Mouse (Mus musculus): Measurements from ENCODE around the gene Wbp2.
"Not testable (repeated sequence)": the region's sequence is repeated elsewhere in the genome, so short reads cannot be mapped to it uniquely, and the experiment has no call there.

Wbp2 gene

GRCm38 (mm10) chr11:116109441-116110081, 22.8 kb upstream of the Wbp2 start:
- DNase-seq (ENCODE audit: low read depth, low spot score), result no peak

GRCm38 (mm10) chr11:116108464-116109137, 21.8 kb upstream of the Wbp2 start:
- DNase-seq (ENCODE audit: low read depth, low spot score), result no peak

GRCm38 (mm10) chr11:116107777-116108285, 21.0 kb upstream of the Wbp2 start:
- DNase-seq (ENCODE audit: low read depth, low spot score), result no peak

- DNase-seq (ENCODE audit: low read depth, low spot score), result no peak
Measured at GRCm38 (mm10) chr11:116106963-116107776, 20.4 kb upstream of the Wbp2 start.

- no peak for DNase-seq (ENCODE audit: low read depth, low spot score)
Measured at GRCm38 (mm10) chr11:116106154-116106962, 19.6 kb upstream of the Wbp2 start.

GRCm38 (mm10) chr11:116105065-116105464, 18.3 kb upstream of the Wbp2 start:
- no peak for DNase-seq (ENCODE audit: low read depth, low spot score)

GRCm38 (mm10) chr11:116104006-116104646, 17.3 kb upstream of the Wbp2 start:
- DNase-seq (ENCODE audit: low read depth, low spot score), result no peak

GRCm38 (mm10) chr11:116103572-116103971, 16.8 kb upstream of the Wbp2 start:
- DNase-seq (ENCODE audit: low read depth, low spot score), result no peak

- DNase-seq (ENCODE audit: low read depth, low spot score), result no peak
Measured at GRCm38 (mm10) chr11:116102472-116102871, 15.7 kb upstream of the Wbp2 start.

- DNase-seq (ENCODE audit: low read depth, low spot score), result no peak
Measured at GRCm38 (mm10) chr11:116101931-116102381, 15.2 kb upstream of the Wbp2 start.

- DNase-seq (ENCODE audit: low read depth, low spot score), result no peak
Measured at GRCm38 (mm10) chr11:116100839-116101238, 14.0 kb upstream of the Wbp2 start.

GRCm38 (mm10) chr11:116100385-116100784, 13.6 kb upstream of the Wbp2 start:
- DNase-seq (ENCODE audit: low read depth, low spot score), result no peak

GRCm38 (mm10) chr11:116099462-116099861, 12.7 kb upstream of the Wbp2 start:
- DNase-seq (ENCODE audit: low read depth, low spot score), result no peak

- DNase-seq (ENCODE audit: low read depth, low spot score), result no peak
Measured at GRCm38 (mm10) chr11:116098711-116099460, 12.1 kb upstream of the Wbp2 start.

GRCm38 (mm10) chr11:116096213-116097108, 9.7 kb upstream of the Wbp2 start:
- no peak for DNase-seq (ENCODE audit: low read depth, low spot score)

GRCm38 (mm10) chr11:116095573-116095972, 8.8 kb upstream of the Wbp2 start:
- no peak for DNase-seq (ENCODE audit: low read depth, low spot score)

GRCm38 (mm10) chr11:116093771-116094565, 7.2 kb upstream of the Wbp2 start:
- DNase-seq (ENCODE audit: low read depth, low spot score), result no peak

- DNase-seq (ENCODE audit: low read depth, low spot score), result not testable (repeated sequence)
Measured at GRCm38 (mm10) chr11:116092959-116093358, 6.2 kb upstream of the Wbp2 start.
